Mouse (Mus musculus) intestine, embryonic 14.5 days (tissue): ENCODE data around the gene Ralgapa2. TPM values are rescaled to one million over a fixed set of nuclear protein-coding genes. Genes with fewer than 3 reads are reported as not detected.
A peak's percentile ranks its signal among the peaks of the same experiment; 100 is the strongest.

Experiments
- ATAC-seq: fragments of 200-750 bp; cut with Nextera tagmentation; replicated peaks from 2 replicates; pipeline ENCODE4 v1.8.0; 2017; ENCODE audit warnings: low read depth, moderate number of reproducible peaks, moderate TSS enrichment, moderate library complexity; ENCODE audit not compliant: low FRiP score, low TSS enrichment
- DNase-seq: peaks from one replicate; pipeline ENCODE4 v3.0.0-alpha.2; 2018; ENCODE audit warnings: low spot score
- H3K27ac ChIP-seq: fragments of 300-500 bp; sonication (generic); 2 replicates; pipeline ENCODE4 v1.5.1; 2014; ENCODE audit warnings: low read depth, mild to moderate bottlenecking, control low read depth
- H3K27me3 ChIP-seq: fragments of 300-500 bp; sonication (generic); replicated peaks from 2 replicates; pipeline ENCODE4 v1.6.1; 2014; ENCODE audit warnings: low read length, control low read depth; ENCODE audit not compliant: control insufficient read depth, insufficient read depth
- H3K36me3 ChIP-seq: fragments of 300-500 bp; sonication (generic); 2 replicates; pipeline ENCODE4 v1.6.1; 2014; ENCODE audit warnings: low read length, control low read depth; ENCODE audit not compliant: control insufficient read depth, insufficient read depth
- H3K4me1 ChIP-seq: fragments of 300-500 bp; sonication (generic); replicated peaks from 2 replicates; pipeline ENCODE4 v1.6.1; 2014; ENCODE audit warnings: low read length, control low read depth, mixed read lengths; ENCODE audit not compliant: control insufficient read depth, insufficient read depth
- H3K4me2 ChIP-seq: fragments of 300-500 bp; sonication (generic); 2 replicates; pipeline ENCODE4 v1.6.1; 2014; ENCODE audit warnings: low read length
- H3K4me3 ChIP-seq: fragments of 300-500 bp; sonication (generic); 2 replicates; pipeline ENCODE4 v1.5.1; 2014; ENCODE audit warnings: low read depth, low read length, control low read depth, mixed read lengths
- H3K9ac ChIP-seq: fragments of 300-500 bp; sonication (generic); 2 replicates; pipeline ENCODE4 v1.6.1; 2014; ENCODE audit warnings: mild to moderate bottlenecking, low read length
- H3K9me3 ChIP-seq: fragments of 300-500 bp; sonication (generic); 2 replicates; pipeline ENCODE4 v1.6.1; 2016; ENCODE audit warnings: low read length, control low read depth; ENCODE audit not compliant: control insufficient read depth
- WGBS: fragments of 180-500 bp; shearing (Covaris S2); extraction: QIAGEN DNeasy Blood & Tissue Kit; methylation state at CpG from one replicate; pipeline ENCODE4 v1.1.7; 2014; 5-methylcytosine and 5-hydroxymethylcytosine counted together
- polyA plus RNA-seq: library from polyadenylated mRNA; unstranded; fragments of >200 nt; fragmentation: Nextera tagmentation; extraction: Ambion mirVana; gene quantifications from 2 replicates; pipeline ENCODE4 v1.2.1, GENCODE M21; 2014

Gene Ralgapa2
- polyA plus RNA-seq, 1 experiment from 2014 or later: 13.1 TPM

DNA sequence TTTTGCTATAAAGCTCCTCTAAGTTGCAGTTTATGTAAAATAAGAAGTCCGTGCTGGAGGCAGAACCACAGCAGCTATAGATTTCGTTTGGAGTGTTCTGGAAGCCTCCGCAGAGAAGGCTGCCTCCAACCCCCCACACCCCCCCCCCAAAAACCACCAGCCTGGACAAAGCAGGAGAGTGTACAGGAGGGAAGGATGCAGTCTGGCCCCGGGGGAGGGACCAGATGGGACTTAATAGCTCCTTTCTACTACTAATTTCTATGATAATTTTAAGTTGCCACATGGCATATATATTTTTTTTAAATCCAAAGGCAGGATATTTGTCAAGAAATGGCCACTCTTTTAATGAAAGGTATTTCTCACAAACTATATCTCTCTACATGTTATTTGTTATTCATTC lies 198.3 kb downstream of the Ralgapa2 start:
- DNase-seq: no peak
- WGBS: 88% methylated on average over 4 of the region's 4 CpGs

DNA sequence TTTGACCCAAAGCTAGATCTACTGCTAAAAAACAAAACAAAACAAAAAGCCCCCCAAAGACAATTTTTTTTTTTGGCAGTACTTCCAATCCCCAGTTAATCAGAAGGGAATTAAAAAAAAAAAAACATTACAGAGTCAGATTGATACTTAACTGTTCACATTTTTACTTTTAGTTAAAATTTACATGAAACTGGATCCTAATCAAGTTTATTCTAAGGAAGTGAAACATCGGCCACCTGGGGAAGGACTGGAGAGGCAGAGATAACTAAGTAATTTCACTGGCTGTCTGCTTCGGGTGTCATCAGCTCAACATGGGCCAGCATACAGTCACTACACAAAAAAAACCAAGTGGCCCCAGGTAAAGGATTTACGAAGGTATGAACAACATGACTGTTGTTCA lies 201.4 kb downstream of the Ralgapa2 start:
- 91% methylated on average over 3 of the region's 3 CpGs for WGBS
- Histone ChIP-seq H3K9ac (no peak overlapping the region), H3K4me2 (no peak overlapping the region), H3K27ac (no peak overlapping the region), H3K4me3 (no peak overlapping the region), H3K27me3 (no peaks in the 10 kb centered on the region), H3K36me3 (peaks cover 2% of the 10 kb centered on the region; the same call in 1 of the 2 replicates), H3K4me1 (peaks cover 5% of the 10 kb centered on the region; the same call in 1 of the 2 replicates), H3K9me3 (no peaks in the 10 kb centered on the region)
- DNase-seq (no peak), ATAC-seq (no peak)

More for the DNA sequence above, 198.3 kb downstream of the Ralgapa2 start:
- H3K27me3 ChIP-seq: no peaks in the 10 kb centered on the region
- no peak overlapping the region for H3K27ac ChIP-seq
- peaks cover 2% of the 10 kb centered on the region; the same call in 1 of the 2 replicates for H3K36me3 ChIP-seq
- ATAC-seq: no peak
- H3K9ac ChIP-seq: no peak overlapping the region
- H3K9me3 ChIP-seq: no peaks in the 10 kb centered on the region
- H3K4me1 ChIP-seq: no peaks in the 10 kb centered on the region
- H3K4me3 ChIP-seq: no peak overlapping the region
- H3K4me2 ChIP-seq: no peak overlapping the region

GRCm38 (mm10) chr2:146310291-146310690 lies 201.9 kb downstream of the Ralgapa2 start:
- Histone ChIP-seq H3K4me1 (peaks cover 5% of the 10 kb centered on the region; the same call in 1 of the 2 replicates), H3K27me3 (no peaks in the 10 kb centered on the region), H3K4me2 (no peak overlapping the region), H3K36me3 (peaks cover 2% of the 10 kb centered on the region; the same call in 1 of the 2 replicates), H3K4me3 (no peak overlapping the region), H3K9me3 (no peaks in the 10 kb centered on the region), H3K9ac (no peak overlapping the region), H3K27ac (no peak overlapping the region)
- 66% methylated on average over 6 of the region's 6 CpGs for WGBS
- DNase-seq: no peak
- ATAC-seq: no peak

GRCm38 (mm10) chr2:146309413-146309812 lies 202.7 kb downstream of the Ralgapa2 start:
- no peak for ATAC-seq

DNA sequence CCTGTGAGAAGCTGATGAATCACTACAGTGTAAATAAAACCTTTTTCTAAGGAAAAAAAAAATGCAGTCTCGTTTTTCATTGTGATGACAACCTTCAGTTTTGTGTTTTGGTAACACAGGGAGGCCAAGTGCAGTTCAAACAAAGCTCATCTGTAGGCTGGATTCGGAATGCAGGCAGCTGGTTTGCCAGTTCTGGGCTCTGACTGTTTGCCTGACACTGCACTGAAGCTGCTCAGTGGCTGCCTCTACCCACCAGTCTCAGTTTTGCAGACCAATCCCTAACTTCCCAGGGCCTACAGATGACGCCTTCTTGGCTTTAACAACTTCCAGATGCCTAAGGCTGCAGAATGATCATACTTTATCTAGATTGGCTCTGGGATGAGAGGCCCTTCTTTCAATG lies 205.1 kb downstream of the Ralgapa2 start:
- no peaks in the 10 kb centered on the region for H3K9me3 ChIP-seq
- DNase-seq (peak; percentile 55), ATAC-seq (peak; percentile 81; the same call in 1 of the 2 replicates)
- H3K27ac ChIP-seq: peak overlapping the region; percentile 38; the same call in 1 of the 2 replicates
- H3K9ac ChIP-seq: no peak overlapping the region
- no peak overlapping the region for H3K4me3 ChIP-seq
- peaks cover 5% of the 10 kb centered on the region; the same call in 1 of the 2 replicates for H3K4me1 ChIP-seq
- H3K4me2 ChIP-seq: no peak overlapping the region
- no peaks in the 10 kb centered on the region for H3K36me3 ChIP-seq
- 12% methylated on average over 3 of the region's 3 CpGs for WGBS
- H3K27me3 ChIP-seq: no peaks in the 10 kb centered on the region

More at GRCm38 (mm10) chr2:146309413-146309812, 202.7 kb downstream of the Ralgapa2 start:
- H3K36me3 ChIP-seq: peaks cover 2% of the 10 kb centered on the region; the same call in 1 of the 2 replicates
- H3K9ac ChIP-seq: no peak overlapping the region
- DNase-seq: no peak
- H3K4me2 ChIP-seq: no peak overlapping the region
- no peak overlapping the region for H3K4me3 ChIP-seq
- no peaks in the 10 kb centered on the region for H3K27me3 ChIP-seq
- no peaks in the 10 kb centered on the region for H3K9me3 ChIP-seq
- H3K27ac ChIP-seq: no peak overlapping the region
- WGBS: 69% methylated on average over 2 of the region's 2 CpGs
- peaks cover 5% of the 10 kb centered on the region; the same call in 1 of the 2 replicates for H3K4me1 ChIP-seq

GRCm38 (mm10) chr2:146302094-146302699 lies 209.9 kb downstream of the Ralgapa2 start:
- no peaks in the 10 kb centered on the region for H3K27me3 ChIP-seq
- WGBS: 47% methylated on average over 9 of the region's 9 CpGs
- DNase-seq (no peak), ATAC-seq (no peak)
- H3K4me1 ChIP-seq: peaks cover 2% of the 10 kb centered on the region; the same call in 1 of the 2 replicates
- no peak overlapping the region for H3K4me2 ChIP-seq
- H3K27ac ChIP-seq: no peak overlapping the region
- no peak overlapping the region for H3K9ac ChIP-seq
- no peaks in the 10 kb centered on the region for H3K9me3 ChIP-seq
- no peak overlapping the region for H3K4me3 ChIP-seq
- no peaks in the 10 kb centered on the region for H3K36me3 ChIP-seq

DNA sequence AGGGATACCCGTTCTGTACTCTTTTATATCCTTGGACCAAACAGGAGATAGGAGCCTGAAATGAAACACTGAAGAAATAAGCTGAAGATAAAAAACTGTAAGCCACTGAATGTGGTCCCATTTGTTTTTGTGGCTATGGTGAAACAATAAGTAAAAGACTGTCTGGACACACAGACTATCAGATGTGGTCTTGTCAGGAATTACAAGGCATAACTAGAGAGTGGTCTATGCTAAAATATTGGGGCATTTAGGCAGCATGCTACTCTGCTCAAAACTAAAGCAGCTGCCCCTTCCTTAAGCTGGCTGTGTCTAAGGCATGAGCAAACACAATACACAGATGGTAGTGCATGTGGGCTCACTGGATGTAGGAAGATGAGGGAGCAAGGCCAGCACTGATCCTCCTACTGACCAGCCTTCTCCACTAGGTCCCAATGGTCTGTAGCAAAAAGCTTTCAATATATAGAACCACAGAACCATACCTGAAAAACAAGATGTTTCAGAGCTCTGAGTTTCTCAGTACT lies 211.6 kb downstream of the Ralgapa2 start:
- Histone ChIP-seq H3K9me3 (no peaks in the 10 kb centered on the region), H3K4me3 (no peak overlapping the region), H3K4me2 (no peak overlapping the region), H3K27me3 (no peaks in the 10 kb centered on the region), H3K4me1 (no peaks in the 10 kb centered on the region), H3K36me3 (no peaks in the 10 kb centered on the region), H3K27ac (no peak overlapping the region), H3K9ac (no peak overlapping the region)
- 84% methylated on average over 1 of the region's 1 CpGs for WGBS
- DNase-seq (no peak), ATAC-seq (no peak)

DNA sequence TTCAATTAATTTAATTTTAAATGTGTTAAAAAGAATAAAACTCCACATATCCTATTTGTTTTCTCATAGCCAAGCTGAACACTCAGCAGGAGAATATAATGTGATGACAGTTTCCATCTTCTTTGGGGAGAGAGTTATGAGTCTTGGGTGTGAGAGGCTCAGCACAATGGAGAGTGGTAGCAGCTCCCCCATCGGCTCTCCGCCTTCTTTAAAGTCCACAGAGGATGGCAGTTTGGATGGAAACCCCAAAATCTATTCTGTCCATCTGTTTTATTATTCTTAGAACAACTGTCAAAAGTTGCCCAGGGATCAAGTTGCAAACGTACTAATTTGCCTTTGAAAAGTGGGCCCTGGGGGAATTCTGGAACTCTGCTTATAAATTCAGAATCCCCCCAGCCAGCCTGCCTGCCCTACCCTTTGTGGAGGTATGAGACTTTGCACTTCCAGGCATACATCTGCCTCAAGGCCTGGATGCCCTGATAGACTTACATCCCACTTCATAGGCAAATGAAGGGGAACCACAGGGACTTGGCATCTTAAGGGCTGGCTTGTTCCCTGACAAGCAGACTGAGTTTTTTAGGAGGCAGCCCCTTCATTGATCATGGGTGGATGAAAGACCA lies 212.2 kb downstream of the Ralgapa2 start:
- H3K36me3 ChIP-seq: no peaks in the 10 kb centered on the region
- H3K9me3 ChIP-seq: no peaks in the 10 kb centered on the region
- H3K9ac ChIP-seq: no peak overlapping the region
- no peaks in the 10 kb centered on the region for H3K27me3 ChIP-seq
- DNase-seq (no peak), ATAC-seq (no peak)
- no peak overlapping the region for H3K27ac ChIP-seq
- H3K4me2 ChIP-seq: no peak overlapping the region
- H3K4me1 ChIP-seq: no peaks in the 10 kb centered on the region
- H3K4me3 ChIP-seq: no peak overlapping the region
- WGBS: 72% methylated on average over 3 of the region's 3 CpGs
